Mouse (Mus musculus): ENCODE data around the gene Skil. TPM values are rescaled to one million over a fixed set of nuclear protein-coding genes. Genes with fewer than 3 reads are reported as not detected.
A peak's percentile ranks its signal among the peaks of the same experiment; 100 is the strongest.

Skil gene
- 10 to 100 TPM; 63.1 to 64.6 TPM for total RNA-seq (2021)
- long read RNA-seq, experiment 1, full-length matches to known transcripts: 16 of 23 reads
- long read RNA-seq, experiment 1, partial matches to known transcripts: 7 of 23 reads
- long read RNA-seq, experiment 1, other reads (novel, unspliced or antisense): 0 of 23 reads
- long read RNA-seq, experiment 2, full-length matches to known transcripts: 11 of 17 reads
- long read RNA-seq, experiment 2, partial matches to known transcripts: 2 of 17 reads
- long read RNA-seq, experiment 2, other reads (novel, unspliced or antisense): 4 of 17 reads

- peak; percentile 94 to 96 for DNase-seq (ENCODE audit: low spot score in 2 of 2)
- intact Hi-C loops (cut with DNase I): loop anchor here (5.0 kb wide), 1 partner anchor 37 kb away; no protein-coding TSS in a partner anchor
Measured at GRCm38 (mm10) chr3:31094531-31095178, at the start of gene Skil. Skil (plus strand) TSS chr3:31095058.

- DNase-seq (ENCODE audit: low spot score in 2 of 2): no peak
- intact Hi-C loops (cut with DNase I): loop anchor here (2.0 kb wide), 1 partner anchor 92 kb away; no protein-coding TSS in a partner anchor
Measured at GRCm38 (mm10) chr3:31047263-31047662, 47.6 kb upstream of the Skil start.

GRCm38 (mm10) chr3:31049087-31049486 lies 45.8 kb upstream of the Skil start:
- intact Hi-C loops (cut with DNase I): no loop called here
- DNase-seq (ENCODE audit: low spot score in 2 of 2): no peak

GRCm38 (mm10) chr3:31050375-31050774 lies 44.5 kb upstream of the Skil start:
- no peak for DNase-seq (ENCODE audit: low spot score in 2 of 2)
- intact Hi-C loops (cut with DNase I): no loop called here

GRCm38 (mm10) chr3:31051730-31052129 lies 43.1 kb upstream of the Skil start:
- intact Hi-C loops (cut with DNase I): no loop called here
- DNase-seq (ENCODE audit: low spot score in 2 of 2): no peak

- DNase-seq (ENCODE audit: low spot score in 2 of 2): no peak
- intact Hi-C loops (cut with DNase I): no loop called here
Measured at GRCm38 (mm10) chr3:31053191-31053590, 41.7 kb upstream of the Skil start.

- DNase-seq (ENCODE audit: low spot score in 2 of 2): no peak
- intact Hi-C loops (cut with DNase I): loop anchor here (5.0 kb wide), 1 partner anchor 37 kb away; no protein-coding TSS in a partner anchor
Measured at GRCm38 (mm10) chr3:31054888-31055287, 40.0 kb upstream of the Skil start.

GRCm38 (mm10) chr3:31056047-31056650 lies 38.7 kb upstream of the Skil start:
- DNase-seq (ENCODE audit: low spot score in 2 of 2): no peak
- intact Hi-C loops (cut with DNase I): loop anchor here (5.0 kb wide), 1 partner anchor 36 kb away; no protein-coding TSS in a partner anchor

GRCm38 (mm10) chr3:31056651-31057627 lies 37.9 kb upstream of the Skil start:
- peak; percentile 78 to 87 for DNase-seq (ENCODE audit: low spot score in 2 of 2)
- intact Hi-C loops (cut with DNase I): loop anchor here (1.0 to 5.0 kb wide), 2 partner anchors 35 to 81 kb away; no protein-coding TSS in a partner anchor

- DNase-seq (ENCODE audit: low spot score in 2 of 2): no peak
- intact Hi-C loops (cut with DNase I): no loop called here
Measured at GRCm38 (mm10) chr3:31060745-31061102, 34.1 kb upstream of the Skil start.

GRCm38 (mm10) chr3:31061103-31061785 lies 33.6 kb upstream of the Skil start:
- intact Hi-C loops (cut with DNase I): no loop called here
- DNase-seq (ENCODE audit: low spot score in 2 of 2): no peak

GRCm38 (mm10) chr3:31061786-31062120 lies 33.1 kb upstream of the Skil start:
- DNase-seq (ENCODE audit: low spot score in 2 of 2): no peak
- intact Hi-C loops (cut with DNase I): no loop called here

GRCm38 (mm10) chr3:31062325-31062724 lies 32.5 kb upstream of the Skil start:
- intact Hi-C loops (cut with DNase I): no loop called here

GRCm38 (mm10) chr3:31068482-31068881 lies 26.4 kb upstream of the Skil start:
- intact Hi-C loops (cut with DNase I): no loop called here
- peak; percentile 42 to 79 for DNase-seq (ENCODE audit: low spot score in 2 of 2)

More at GRCm38 (mm10) chr3:31062325-31062724, 32.5 kb upstream of the Skil start:
- no peak for DNase-seq (ENCODE audit: low spot score in 2 of 2)

GRCm38 (mm10) chr3:31071804-31072203 lies 23.1 kb upstream of the Skil start:
- no peak for DNase-seq (ENCODE audit: low spot score in 2 of 2)
- intact Hi-C loops (cut with DNase I): no loop called here

- intact Hi-C loops (cut with DNase I): no loop called here
- DNase-seq (ENCODE audit: low spot score in 2 of 2): no peak
Measured at GRCm38 (mm10) chr3:31075808-31076207, 19.1 kb upstream of the Skil start.

GRCm38 (mm10) chr3:31077068-31077703 lies 17.7 kb upstream of the Skil start:
- no peak for DNase-seq (ENCODE audit: low spot score in 2 of 2)
- intact Hi-C loops (cut with DNase I): no loop called here

- no peak for DNase-seq (ENCODE audit: low spot score in 2 of 2)
- intact Hi-C loops (cut with DNase I): no loop called here
Measured at GRCm38 (mm10) chr3:31079450-31079849, 15.4 kb upstream of the Skil start.
